Mouse (Mus musculus) midbrain, embryonic 12.5 days (tissue): ENCODE measurements around the gene Erbb4. TPM values are rescaled to one million over a fixed set of nuclear protein-coding genes. Genes with fewer than 3 reads are reported as not detected.

Source experiments
- ATAC-seq: fragments of 200-750 bp; cut with Nextera tagmentation; 2 replicates; pipeline ENCODE4 v1.8.0; 2017; ENCODE audit warnings: low read depth, moderate TSS enrichment, moderate library complexity; ENCODE audit not compliant: low FRiP score
- H3K27ac ChIP-seq: fragments of 300-500 bp; sonication (generic); replicated peaks from 2 replicates; pipeline ENCODE4 v1.5.1; 2016; ENCODE audit warnings: mild to moderate bottlenecking
- H3K27me3 ChIP-seq: fragments of 300-500 bp; sonication (generic); 2 replicates; pipeline ENCODE4 v1.6.1; 2016; ENCODE audit warnings: mild to moderate bottlenecking
- H3K36me3 ChIP-seq: fragments of 300-500 bp; sonication (generic); 2 replicates; pipeline ENCODE4 v1.6.1; 2016
- H3K4me1 ChIP-seq: fragments of 300-500 bp; sonication (generic); 2 replicates; pipeline ENCODE4 v1.6.1; 2016
- H3K4me2 ChIP-seq: fragments of 300-500 bp; sonication (generic); replicated peaks from 2 replicates; pipeline ENCODE4 v1.6.1; 2016; ENCODE audit warnings: mild to moderate bottlenecking, moderate library complexity
- H3K4me3 ChIP-seq: fragments of 300-500 bp; sonication (generic); 2 replicates; pipeline ENCODE4 v1.5.1; 2016; ENCODE audit warnings: mild to moderate bottlenecking
- H3K9ac ChIP-seq: fragments of 300-500 bp; sonication (generic); replicated peaks from 2 replicates; pipeline ENCODE4 v1.6.1; 2016; ENCODE audit warnings: mild to moderate bottlenecking, moderate library complexity
- H3K9me3 ChIP-seq: fragments of 300-500 bp; sonication (generic); 2 replicates; pipeline ENCODE4 v1.6.1; 2016; ENCODE audit warnings: mild to moderate bottlenecking
- WGBS: fragments of 180-500 bp; shearing (Covaris S2); methylation state at CpG from one replicate; pipeline ENCODE4 v1.1.7; 2016; 5-methylcytosine and 5-hydroxymethylcytosine counted together
- polyA plus RNA-seq: library from polyadenylated mRNA; unstranded; fragments of >200 nt; fragmentation: Nextera tagmentation; extraction: Ambion mirVana; gene quantifications from 2 replicates; pipeline ENCODE4 v1.2.1, GENCODE M21; 2016

Gene Erbb4
- polyA plus RNA-seq, 1 experiment from 2014 or later, result 11.1 TPM

GRCm38 (mm10) chr1:69105493-69106321 lies 2.2 kb downstream of the Erbb4 start:
- Histone ChIP-seq H3K4me1 (peaks cover 19% of the 10 kb centered on the region), H3K36me3 (no peaks in the 10 kb centered on the region), H3K9me3 (no peaks in the 10 kb centered on the region), H3K4me3 (peak overlapping the region; percentile 61), H3K4me2 (peak overlapping the region; percentile 90), H3K27me3 (peaks cover 8% of the 10 kb centered on the region), H3K27ac (peak overlapping the region; percentile 83), H3K9ac (peak overlapping the region; percentile 75)
- ATAC-seq, result peak; percentile 85
- under 1% methylated on average over 29 of the region's 29 CpGs for WGBS

DNA sequence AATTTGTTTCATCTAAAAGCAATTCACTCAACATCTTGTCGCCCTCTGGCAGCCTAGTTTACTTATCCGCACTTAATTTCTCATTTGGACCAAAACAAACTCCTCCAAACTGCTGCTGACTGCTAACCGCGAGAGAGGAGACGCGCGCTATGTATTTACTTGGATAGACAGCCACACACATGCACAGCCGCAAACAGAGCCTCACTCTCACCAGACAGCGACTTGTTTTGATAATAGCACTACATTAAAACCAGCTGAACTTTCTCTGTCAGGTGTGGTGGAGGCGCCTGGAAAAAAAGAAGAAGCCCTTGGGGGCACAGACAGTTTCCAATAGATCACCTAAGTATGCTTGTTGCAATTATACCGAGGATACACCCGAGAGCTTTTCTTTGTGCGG lies 2.8 kb downstream of the Erbb4 start:
- peak; percentile 32 for ATAC-seq
- under 1% methylated on average over 13 of the region's 13 CpGs for WGBS

DNA sequence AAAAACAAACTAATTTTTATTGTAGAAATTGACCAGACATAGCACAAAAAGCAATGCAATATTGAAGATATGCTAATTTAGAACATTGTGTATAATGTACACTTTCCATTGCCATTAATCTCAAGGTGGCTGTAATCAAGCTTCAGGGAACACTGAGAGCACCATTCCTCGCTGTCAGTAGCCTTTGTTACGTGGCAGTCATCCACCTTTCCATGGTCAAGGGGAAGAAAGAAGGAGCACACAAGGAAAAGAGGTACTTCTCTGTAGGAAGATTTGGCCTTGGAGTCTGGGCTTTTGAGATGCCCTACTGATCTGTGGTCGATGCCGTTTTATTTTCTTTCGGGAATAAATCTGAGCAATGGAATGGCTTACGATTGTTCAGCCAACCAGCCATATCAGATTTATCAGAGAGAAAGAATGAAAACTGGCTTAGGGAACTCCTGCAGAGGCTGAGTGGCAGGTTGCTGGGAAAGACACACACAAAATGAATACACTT lies 4.6 kb downstream of the Erbb4 start:
- Histone ChIP-seq H3K36me3 (no peaks in the 10 kb centered on the region), H3K9ac (0 out of 2 replicates have a peak overlapping the region, but pooled peaks have one; percentile 4), H3K4me1 (peaks cover 19% of the 10 kb centered on the region), H3K4me3 (peak overlapping the region; percentile 9; the same call in 1 of the 2 replicates), H3K27me3 (no peaks in the 10 kb centered on the region; the same call in 1 of the 2 replicates), H3K9me3 (no peaks in the 10 kb centered on the region), H3K4me2 (peak overlapping the region; percentile 34), H3K27ac (no peak overlapping the region)
- 21% methylated on average over 6 of the region's 6 CpGs for WGBS
- no peak for ATAC-seq

More for the DNA sequence above, 2.8 kb downstream of the Erbb4 start:
- no peaks in the 10 kb centered on the region for H3K36me3 ChIP-seq
- peaks cover 19% of the 10 kb centered on the region for H3K4me1 ChIP-seq
- H3K9ac ChIP-seq, result peak overlapping the region; percentile 75; the same call in 1 of the 2 replicates
- peak overlapping the region; percentile 61 for H3K4me3 ChIP-seq
- H3K9me3 ChIP-seq, result no peaks in the 10 kb centered on the region
- H3K4me2 ChIP-seq, result peak overlapping the region; percentile 90
- peaks cover 8% of the 10 kb centered on the region for H3K27me3 ChIP-seq
- peak overlapping the region; percentile 83 for H3K27ac ChIP-seq

- 74% methylated on average over 2 of the region's 2 CpGs for WGBS
- Histone ChIP-seq H3K4me2 (no peak overlapping the region), H3K27me3 (no peaks in the 10 kb centered on the region; the same call in 1 of the 2 replicates), H3K9ac (no peak overlapping the region), H3K27ac (no peak overlapping the region), H3K9me3 (no peaks in the 10 kb centered on the region), H3K4me1 (peaks cover 17% of the 10 kb centered on the region), H3K4me3 (no peak overlapping the region), H3K36me3 (no peaks in the 10 kb centered on the region)
- no peak for ATAC-seq
These were observed 6.2 kb downstream of the Erbb4 start for GRCm38 (mm10) chr1:69101670-69102069.

DNA sequence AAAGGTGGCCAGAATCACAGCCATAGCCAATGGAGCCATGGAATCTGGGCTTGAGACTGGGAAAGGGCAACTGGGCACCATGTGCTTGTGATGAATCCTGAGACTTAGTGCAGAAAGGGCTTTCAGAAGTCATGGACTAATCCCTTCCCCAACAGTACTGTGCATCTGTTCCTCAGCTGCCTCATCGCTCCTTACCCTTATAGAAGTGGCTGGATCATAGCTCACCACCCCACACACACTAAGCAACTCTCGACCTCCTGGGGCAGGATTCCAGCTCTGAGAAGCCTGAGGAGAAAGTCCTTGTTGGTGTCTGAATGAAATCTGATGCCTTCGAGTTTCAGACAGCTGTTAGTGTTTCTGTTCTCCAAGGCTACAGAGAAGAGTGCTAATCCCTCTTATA lies 14.8 kb downstream of the Erbb4 start:
- no peak for ATAC-seq
- H3K36me3 ChIP-seq, result no peaks in the 10 kb centered on the region
- H3K27ac ChIP-seq, result no peak overlapping the region
- H3K4me1 ChIP-seq, result peaks cover 4% of the 10 kb centered on the region; the same call in 1 of the 2 replicates
- H3K9me3 ChIP-seq, result no peaks in the 10 kb centered on the region
- H3K4me3 ChIP-seq, result no peak overlapping the region
- WGBS, result 23% methylated on average over 3 of the region's 3 CpGs
- no peak overlapping the region for H3K9ac ChIP-seq
- peaks cover 4% of the 10 kb centered on the region; the same call in 1 of the 2 replicates for H3K27me3 ChIP-seq
- H3K4me2 ChIP-seq, result no peak overlapping the region

- no peak overlapping the region for H3K27ac ChIP-seq
- peaks cover 4% of the 10 kb centered on the region; the same call in 1 of the 2 replicates for H3K4me1 ChIP-seq
- WGBS, result 82% methylated on average over 1 of the region's 1 CpGs
- no peaks in the 10 kb centered on the region for H3K36me3 ChIP-seq
- no peaks in the 10 kb centered on the region for H3K9me3 ChIP-seq
- no peak overlapping the region for H3K9ac ChIP-seq
- H3K27me3 ChIP-seq, result 0 out of 2 replicates have a peak, but pooled peaks cover 4% of the 10 kb centered on the region
- ATAC-seq, result no peak
- H3K4me2 ChIP-seq, result no peak overlapping the region
- no peak overlapping the region for H3K4me3 ChIP-seq
These were observed 18.5 kb downstream of the Erbb4 start for GRCm38 (mm10) chr1:69089331-69089730.

GRCm38 (mm10) chr1:69085753-69086152 lies 22.1 kb downstream of the Erbb4 start:
- 74% methylated on average over 6 of the region's 6 CpGs for WGBS
- Histone ChIP-seq H3K27ac (no peak overlapping the region), H3K9me3 (no peaks in the 10 kb centered on the region), H3K27me3 (no peaks in the 10 kb centered on the region), H3K4me3 (no peak overlapping the region), H3K36me3 (no peaks in the 10 kb centered on the region), H3K4me1 (no peaks in the 10 kb centered on the region), H3K9ac (no peak overlapping the region), H3K4me2 (no peak overlapping the region)
- no peak for ATAC-seq

DNA sequence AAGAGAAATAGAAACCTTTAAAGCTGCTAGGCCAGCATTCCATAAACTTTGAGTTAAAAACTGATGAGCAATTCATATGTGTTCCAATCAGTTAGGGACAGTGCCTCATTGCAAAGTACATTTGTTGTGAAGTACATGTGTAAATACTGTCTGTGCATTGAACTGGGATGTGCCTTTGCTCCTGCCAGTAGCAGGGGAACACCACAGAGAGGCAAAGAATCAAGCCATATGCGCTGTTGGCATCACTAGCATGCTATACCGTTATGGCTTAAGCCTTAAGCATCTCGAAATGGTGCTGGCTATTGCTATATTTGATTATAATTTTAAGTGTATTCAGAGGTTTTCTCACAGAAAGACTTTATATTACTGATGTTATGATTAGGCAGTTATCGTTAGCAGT lies 58.9 kb downstream of the Erbb4 start:
- no peaks in the 10 kb centered on the region for H3K9me3 ChIP-seq
- no peak overlapping the region for H3K4me3 ChIP-seq
- H3K27ac ChIP-seq, result no peak overlapping the region
- no peak overlapping the region for H3K4me2 ChIP-seq
- 92% methylated on average over 4 of the region's 4 CpGs for WGBS
- no peaks in the 10 kb centered on the region for H3K4me1 ChIP-seq
- ATAC-seq, result no peak
- H3K36me3 ChIP-seq, result no peaks in the 10 kb centered on the region
- H3K27me3 ChIP-seq, result no peaks in the 10 kb centered on the region
- H3K9ac ChIP-seq, result no peak overlapping the region

DNA sequence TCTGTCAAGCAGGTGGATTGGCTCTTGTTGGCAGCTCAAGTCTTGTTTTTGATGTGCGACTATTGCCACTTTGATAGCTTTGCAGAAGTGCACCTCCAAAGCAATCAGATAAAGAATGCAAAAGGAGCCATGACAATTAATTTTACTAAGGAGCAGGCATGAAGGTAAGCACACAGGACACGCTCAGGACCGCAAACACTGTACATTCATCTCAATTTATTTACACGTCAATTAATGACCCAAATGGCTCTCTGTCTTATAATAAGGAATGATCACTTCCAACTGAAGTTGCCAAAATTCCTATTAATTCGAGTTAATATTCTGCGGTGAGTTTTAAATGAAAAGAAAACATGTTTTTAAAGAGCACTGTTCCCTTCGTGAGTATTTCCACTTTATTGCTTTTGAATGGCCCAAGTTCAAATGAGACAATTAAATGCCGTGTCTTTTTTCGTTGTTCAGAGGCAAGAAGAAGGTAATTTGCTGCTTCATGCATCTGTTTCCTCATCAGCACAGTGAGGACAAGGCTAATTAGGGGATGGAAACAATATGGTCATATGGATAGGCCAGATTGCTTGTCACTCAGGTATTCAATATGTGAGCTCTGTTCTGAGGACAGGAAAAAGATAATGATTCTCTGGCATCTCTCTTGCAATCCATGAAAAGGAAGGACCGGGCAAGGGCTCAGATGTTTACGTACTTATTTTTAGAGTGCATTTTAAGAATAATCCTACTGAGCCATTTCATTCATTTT lies 61.5 kb downstream of the Erbb4 start:
- no peaks in the 10 kb centered on the region for H3K9me3 ChIP-seq
- no peak overlapping the region for H3K4me3 ChIP-seq
- H3K36me3 ChIP-seq, result no peaks in the 10 kb centered on the region
- no peaks in the 10 kb centered on the region for H3K4me1 ChIP-seq
- H3K27me3 ChIP-seq, result no peaks in the 10 kb centered on the region
- H3K9ac ChIP-seq, result no peak overlapping the region
- peak; percentile 38; the same call in 1 of the 2 replicates for ATAC-seq
- 76% methylated on average over 11 of the region's 11 CpGs for WGBS
- H3K4me2 ChIP-seq, result no peak overlapping the region
- H3K27ac ChIP-seq, result no peak overlapping the region

GRCm38 (mm10) chr1:69027816-69028215 lies 80.0 kb downstream of the Erbb4 start:
- WGBS, result 30% methylated on average over 5 of the region's 5 CpGs
- H3K27me3 ChIP-seq, result no peaks in the 10 kb centered on the region
- H3K4me2 ChIP-seq, result no peak overlapping the region
- no peak overlapping the region for H3K27ac ChIP-seq
- peak; percentile 47; the same call in 1 of the 2 replicates for ATAC-seq
- no peak overlapping the region for H3K4me3 ChIP-seq
- H3K9me3 ChIP-seq, result no peaks in the 10 kb centered on the region
- H3K9ac ChIP-seq, result no peak overlapping the region
- no peaks in the 10 kb centered on the region for H3K36me3 ChIP-seq
- H3K4me1 ChIP-seq, result peaks cover 22% of the 10 kb centered on the region

GRCm38 (mm10) chr1:69024858-69025257 lies 83.0 kb downstream of the Erbb4 start:
- no peak overlapping the region for H3K9ac ChIP-seq
- 5% methylated on average over 3 of the region's 3 CpGs for WGBS
- peak; percentile 88 for ATAC-seq
- H3K36me3 ChIP-seq, result no peaks in the 10 kb centered on the region
- no peak overlapping the region for H3K4me3 ChIP-seq
- no peaks in the 10 kb centered on the region for H3K9me3 ChIP-seq
- H3K27me3 ChIP-seq, result no peaks in the 10 kb centered on the region
- H3K27ac ChIP-seq, result peak overlapping the region; percentile 65
- 0 out of 2 replicates have a peak overlapping the region, but pooled peaks have one; percentile 2 for H3K4me2 ChIP-seq
- H3K4me1 ChIP-seq, result peaks cover 27% of the 10 kb centered on the region
